Mouse (Mus musculus) cerebellum, adult 11 months (tissue): ENCODE results near the gene Nob1.

Experiments
- DNase-seq: peaks from one replicate; pipeline ENCODE4 v3.0.0; 2022

The Nob1 gene

DNA sequence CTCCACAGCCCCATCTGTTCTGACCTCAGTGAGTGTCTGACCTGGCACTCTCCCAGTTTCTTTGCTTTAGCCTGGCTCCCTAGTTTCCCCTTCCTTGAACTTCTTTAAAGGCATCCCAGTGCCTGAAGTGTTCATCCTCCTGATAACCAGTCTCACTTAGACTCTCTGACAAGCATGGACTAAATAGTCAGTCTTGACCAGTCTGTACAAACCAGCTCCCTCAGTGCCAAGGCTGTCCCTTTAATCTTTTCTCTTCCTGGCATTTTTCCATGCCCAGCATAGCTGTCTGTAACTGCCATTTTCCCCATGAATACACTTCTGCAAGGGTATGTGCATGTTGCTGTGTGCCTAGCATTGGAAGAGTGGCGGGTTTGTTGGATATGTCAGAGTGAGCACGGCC, 39.8 kb downstream of the Nob1 start:
- no peak for DNase-seq

DNA sequence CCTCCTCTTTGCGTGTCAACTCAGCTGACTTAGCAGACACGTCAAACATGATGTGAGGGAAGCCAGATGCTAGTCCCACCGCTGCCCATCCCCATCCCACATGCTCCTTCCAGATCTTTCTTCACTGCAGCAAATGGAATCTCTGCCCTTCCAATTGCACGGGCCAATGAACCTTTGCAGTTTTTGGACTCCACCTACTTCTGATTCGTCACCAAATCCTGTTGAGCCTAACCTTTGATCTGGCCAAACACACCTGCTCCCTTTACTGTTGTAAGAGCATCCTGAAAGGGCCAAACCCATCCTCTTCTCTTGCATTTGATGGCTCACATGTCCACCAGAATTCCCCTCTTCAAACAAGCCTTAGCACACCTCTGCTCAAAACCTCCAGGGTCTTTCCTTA, 40.2 kb downstream of the Nob1 start:
- no peak for DNase-seq

DNA sequence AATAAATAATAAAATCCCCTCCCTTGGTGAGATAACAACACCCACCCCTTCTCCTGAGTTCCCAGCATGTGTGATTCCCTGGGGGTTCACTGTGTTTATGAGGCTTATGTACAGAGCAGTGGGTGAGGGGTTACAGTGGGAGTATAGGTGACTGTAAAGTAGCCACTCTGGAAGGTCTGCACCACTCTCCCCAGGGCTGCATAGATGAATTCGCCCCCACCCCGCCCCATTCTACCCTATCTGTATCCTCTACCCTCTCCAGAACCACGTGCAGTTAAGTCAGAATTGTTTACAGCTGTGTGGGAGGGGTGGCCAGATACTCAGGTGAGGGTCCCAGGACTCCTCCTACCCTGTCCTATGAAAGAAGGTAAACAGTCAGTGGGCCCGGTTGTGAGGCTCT, 42.0 kb downstream of the Nob1 start:
- no peak for DNase-seq

DNA sequence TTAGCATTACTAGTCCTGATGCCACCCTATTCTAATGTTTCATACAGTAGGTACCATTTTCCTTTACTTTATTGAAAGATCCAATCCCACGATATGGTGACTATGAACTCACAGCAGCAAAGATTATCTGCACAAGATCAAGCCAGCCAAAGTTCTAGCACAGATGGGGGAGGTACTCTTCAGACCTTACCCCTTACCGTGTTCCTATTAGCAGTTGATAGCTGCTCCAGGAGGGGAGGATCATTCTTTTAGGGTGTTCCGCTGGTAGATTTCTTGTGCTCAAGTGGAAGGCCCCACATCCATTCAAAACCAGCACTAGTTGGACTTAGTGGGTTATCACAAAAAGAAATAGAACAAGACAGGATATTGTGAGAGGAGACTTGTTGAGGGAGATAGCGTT, 43.2 kb downstream of the Nob1 start:
- DNase-seq: no peak

DNA sequence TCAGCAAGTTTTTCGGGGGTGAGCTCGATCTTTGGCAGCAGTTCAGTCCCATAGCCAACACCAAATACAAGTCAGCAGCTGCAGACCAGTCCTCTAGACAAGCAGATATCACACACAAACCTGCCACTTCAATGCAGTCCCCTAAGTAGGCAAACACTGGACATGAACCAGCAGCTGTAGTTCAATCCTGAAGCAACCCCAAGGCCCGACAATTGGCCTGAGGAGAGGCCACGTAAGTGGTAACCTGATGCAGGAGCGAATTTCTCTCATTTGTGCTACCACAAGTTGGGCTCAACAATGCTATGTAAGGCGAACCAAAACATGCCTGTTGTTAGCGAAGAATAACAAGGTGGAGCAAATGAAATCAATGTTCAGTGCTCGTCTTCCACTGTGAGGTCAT, 44.1 kb downstream of the Nob1 start:
- no peak for DNase-seq

DNA sequence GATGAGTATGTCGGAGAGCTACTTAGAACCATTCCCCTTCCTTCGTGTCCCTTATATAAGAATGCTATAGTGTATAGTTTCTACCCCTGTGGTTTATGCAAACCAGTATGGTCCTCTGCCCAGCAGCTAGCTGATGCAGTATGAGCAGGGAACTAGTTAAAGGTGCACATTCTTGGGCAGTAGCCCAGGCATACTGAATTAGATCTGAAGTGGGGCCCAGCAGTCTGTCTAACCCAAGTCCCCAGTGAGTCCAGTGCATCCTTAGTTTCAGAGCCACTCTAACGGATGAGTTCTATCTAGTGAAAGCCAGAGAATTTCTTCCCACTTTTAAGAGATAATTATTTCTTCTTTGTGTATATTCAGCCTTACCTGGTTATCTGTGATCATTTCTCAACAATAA, 47.5 kb downstream of the Nob1 start:
- DNase-seq: no peak

DNA sequence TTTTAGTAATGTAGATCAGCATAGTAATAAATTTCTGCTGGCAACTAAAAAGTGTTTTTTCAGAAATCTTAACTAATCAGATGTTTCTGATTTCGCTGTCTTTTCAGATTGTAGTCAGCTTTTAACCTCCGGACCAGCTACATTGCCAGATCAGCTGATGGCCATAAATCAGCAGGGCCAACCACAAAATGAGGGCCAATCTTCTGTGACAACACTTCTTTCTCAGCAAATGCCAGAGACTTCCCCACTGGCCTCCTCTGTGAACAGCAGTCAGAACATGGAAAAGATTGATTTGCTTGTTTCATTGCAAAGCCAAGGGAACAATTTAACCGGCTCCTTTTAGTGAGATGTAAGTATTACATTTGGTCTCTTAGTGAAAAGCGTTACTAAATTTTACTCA, 54.5 kb downstream of the Nob1 start:
- DNase-seq: no peak
